Mouse (Mus musculus) effector memory CD4-positive, alpha-beta T cell, adult 5 months (primary cell): ENCODE measurements around the gene Gm21988. TPM values are rescaled to one million over a fixed set of nuclear protein-coding genes. Genes with fewer than 3 reads are reported as not detected.

Experiments
- polyA plus RNA-seq: library from polyadenylated mRNA; unstranded; fragments of 100-300 nt; shearing (Covaris generic); gene quantifications from one replicate; pipeline ENCODE4 v1.2.1, GENCODE M21; 2017

Gm21988 gene
- 2.4 TPM for polyA plus RNA-seq

DNA sequence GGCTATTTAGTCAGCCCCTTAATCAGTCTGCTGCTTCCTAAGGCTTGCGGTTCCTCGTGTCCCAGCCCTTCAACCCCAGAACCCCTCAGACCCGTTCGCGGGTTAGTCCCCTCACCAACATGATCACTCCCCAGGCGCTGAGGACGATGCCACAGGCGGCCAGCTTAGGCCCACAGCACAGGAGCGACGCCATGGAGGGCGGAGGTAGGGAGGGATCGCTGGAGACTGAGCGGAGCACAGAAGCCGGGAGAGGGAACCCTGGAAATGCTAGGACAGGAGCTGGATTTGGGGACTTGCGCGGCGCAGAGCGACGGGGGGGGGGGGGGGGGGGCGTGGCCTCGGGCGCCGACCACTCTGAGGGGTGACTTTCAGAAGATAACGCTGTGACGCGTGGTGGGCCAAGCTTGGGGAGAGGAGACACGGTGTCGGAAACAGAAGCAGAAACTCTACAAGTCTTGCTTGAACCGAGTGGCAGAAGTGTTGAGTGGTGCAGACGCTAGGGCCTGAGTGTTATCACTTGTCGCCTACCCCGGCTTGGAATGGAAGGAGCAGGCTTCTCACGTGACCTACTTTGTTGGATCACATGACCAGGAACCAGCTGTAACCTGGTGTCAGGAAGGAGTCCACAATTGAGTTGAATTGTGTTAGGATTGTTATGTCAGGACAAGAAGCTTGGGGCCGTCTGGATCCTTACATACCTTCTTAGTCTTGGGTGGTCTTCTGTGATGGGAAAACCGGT lies at the start of gene Gm21988, which contains the start of gene Rnasek:
Gene Gm21988 (minus strand): TSS at position 290 of the 739 bp plus-strand sequence.
Gene Rnasek (minus strand): TSS at position 302 of the 739 bp plus-strand sequence.

DNA sequence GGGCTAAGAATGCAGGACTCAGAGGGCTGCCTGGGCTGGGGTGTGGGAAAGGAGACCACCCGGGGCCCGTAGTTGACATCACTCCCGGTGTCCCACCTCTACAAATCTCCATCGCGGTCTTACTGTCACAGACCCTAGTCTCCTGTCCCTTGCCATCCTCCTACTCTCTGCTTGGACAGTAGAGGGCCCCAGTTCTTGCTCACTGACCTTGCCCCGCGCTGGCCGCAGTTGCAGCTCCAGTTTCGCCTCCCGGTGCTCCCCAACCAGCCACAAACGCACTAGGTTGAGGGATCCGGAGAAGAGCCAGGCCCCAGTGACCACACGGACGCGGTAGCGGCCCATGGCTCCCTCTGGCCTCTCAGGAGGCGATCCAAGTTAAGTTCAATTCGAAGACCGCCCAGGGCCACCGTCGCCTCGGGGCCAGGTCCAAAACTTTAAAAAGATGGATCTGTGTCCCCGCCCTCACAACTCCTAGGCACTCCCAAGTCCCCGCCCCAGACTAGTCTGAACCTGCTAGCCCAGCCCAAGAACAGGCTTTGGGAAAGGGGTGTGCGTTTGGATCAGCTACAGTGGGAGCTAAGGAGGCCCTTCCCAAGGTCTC lies 15.4 kb upstream of the Gm21988 start, which contains the start of gene Alox12:
Gene Alox12 (minus strand): TSS at position 423 of the 601 bp plus-strand sequence.

DNA sequence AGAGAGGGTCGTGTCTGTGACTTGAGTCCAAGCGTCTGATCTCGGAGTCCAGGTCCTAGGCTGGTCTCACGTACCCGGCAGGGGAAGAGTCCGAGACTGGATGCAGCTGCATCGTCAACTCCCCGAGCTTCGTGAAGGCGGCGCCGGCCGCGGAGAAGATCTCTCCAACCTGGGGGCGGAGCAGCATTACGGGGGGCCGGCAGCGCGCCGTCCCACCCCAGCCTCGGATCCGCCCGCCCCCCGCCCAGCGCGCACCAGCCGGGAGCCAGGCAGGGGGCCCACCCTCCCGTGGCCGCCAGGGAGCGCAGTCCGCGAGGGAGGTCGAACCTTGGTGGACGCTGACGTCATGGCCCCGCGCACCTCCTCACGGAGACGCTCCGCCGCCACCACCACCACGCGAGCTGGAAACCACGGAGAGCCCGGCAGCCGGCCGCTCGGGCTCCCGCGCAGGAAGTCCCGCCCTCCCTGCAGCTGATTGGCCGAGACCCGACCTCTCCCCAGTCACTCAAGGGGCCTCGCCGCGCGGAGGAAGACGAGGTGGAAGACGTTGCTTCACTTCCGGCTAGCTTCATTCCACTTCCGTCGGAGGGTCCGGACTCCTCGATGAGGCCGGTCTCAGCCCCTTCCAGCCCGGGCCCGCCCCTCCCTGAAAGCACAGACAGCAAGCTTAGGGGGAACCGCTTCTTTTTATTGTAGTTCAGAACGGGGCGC lies 2.0 kb downstream of the Gm21988 start, which contains the start of gene 0610010K14Rik:
Gene 0610010K14Rik (minus strand): TSS at position 458 of the 711 bp plus-strand sequence.

DNA sequence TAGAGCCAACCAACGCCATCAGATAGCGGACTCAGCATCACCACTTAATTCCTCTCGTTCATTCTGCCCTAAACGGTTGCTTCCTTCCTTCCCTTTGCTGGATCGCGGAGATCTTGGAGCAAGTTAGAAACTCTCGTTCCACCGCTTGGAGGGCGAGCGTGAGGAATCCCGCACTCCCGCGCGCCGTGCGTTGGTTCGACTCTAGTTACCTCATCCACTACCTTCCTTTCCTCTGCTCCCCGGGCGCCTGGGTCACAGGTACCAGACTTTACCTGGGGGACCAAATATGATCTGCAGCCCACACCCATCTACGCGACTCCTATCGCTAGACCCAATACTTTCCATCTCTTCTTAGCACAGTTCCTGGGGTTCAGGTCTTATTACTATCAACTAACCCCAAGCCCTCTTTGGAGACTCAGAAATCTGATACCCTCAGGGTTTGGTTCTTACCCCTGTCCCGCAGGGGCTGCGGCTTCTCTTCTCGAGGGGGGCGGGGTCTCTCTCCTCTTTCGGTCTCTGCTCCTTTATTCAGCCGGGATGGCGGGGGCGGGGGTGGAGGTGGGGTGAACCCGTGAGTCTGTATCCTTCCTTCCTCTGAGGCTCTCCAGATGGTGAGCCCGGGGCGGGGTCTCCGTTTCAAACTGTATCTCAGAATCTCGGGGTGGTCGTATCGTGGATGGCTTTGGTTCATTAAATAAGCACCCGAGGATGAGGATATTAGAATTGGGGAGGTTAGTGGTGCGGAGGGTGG lies 10.2 kb downstream of the Gm21988 start, which contains the start of gene Bcl6b:
Gene Bcl6b (minus strand): TSS at position 539 of the 751 bp plus-strand sequence.

DNA sequence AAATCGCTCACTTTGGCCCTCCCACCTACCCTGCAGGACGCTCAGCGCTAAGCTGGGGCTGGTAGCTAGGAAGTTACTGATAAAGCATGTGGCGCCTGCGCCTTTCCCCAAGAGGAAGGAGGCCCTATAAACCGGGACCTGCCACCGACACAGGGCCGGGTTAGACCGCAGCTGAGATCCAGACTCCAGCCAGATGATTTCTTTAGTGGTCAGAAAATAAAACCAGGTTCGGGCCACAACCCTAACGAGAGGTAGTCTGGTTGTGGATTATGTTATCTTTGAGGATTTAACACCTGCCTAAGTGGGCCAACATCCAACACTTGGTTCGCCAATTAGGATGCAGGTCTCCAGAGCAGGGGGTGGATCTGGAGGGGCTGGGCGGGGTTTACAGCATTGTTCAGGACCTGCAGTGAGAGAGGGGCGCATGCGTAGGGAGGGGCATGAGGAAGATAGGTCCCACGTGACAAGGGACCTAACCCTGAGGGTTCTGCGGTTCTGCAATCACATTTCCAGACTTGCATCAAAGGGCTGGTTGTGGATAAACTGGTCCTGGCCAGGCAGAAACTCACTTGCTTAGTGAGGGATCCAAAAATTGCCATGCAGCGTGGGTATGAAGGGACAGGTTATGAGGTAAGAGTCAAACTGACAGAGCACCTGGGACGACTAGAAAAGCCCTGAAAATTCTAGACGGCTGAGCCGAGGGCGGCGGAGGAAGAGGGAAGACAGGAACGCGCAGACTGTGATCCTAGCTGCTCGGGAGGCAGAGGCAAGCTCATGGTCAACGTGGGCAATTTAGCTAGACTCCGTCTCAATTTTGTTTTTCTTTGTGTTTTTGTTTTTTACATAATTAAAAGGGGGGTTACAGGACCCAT lies 18.7 kb downstream of the Gm21988 start, which contains the start of gene Slc16a13:
Gene Slc16a13 (minus strand): TSS at position 334 of the 872 bp plus-strand sequence.

DNA sequence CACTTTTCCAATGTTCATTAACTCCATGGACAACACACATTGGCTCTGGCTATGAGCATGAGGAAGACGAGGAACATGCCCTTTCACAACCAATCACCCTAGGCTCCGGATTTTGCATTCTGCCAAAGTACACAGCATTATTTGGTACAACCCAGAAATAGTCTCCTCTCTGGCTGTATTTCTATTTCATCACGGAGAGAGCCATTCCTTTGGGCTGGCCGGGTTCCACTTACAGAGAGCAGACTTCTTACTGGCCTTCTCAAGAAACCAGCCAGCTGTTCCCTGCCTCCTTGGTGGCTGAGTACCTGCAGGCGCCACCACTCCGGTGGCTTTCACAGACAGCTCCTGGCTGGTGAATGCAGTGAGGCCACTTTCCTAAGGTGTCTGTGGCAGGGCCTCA lies 27.2 kb downstream of the Gm21988 start, which contains the start of gene Slc16a11:
Gene Slc16a11 (plus strand): TSS at position 330 of the 400 bp plus-strand sequence.

Other genes with a start within 250 kb of the Gm21988 start
- gene Gabarap, start 248.7 kb downstream of the Gm21988 start, polyA plus RNA-seq, result 366 TPM
- 52.0 TPM for gene Phf23, start 244.1 kb downstream of the Gm21988 start, polyA plus RNA-seq
- gene Dvl2, start 239.2 kb downstream of the Gm21988 start, polyA plus RNA-seq, result 20.9 TPM
- 83.6 TPM for gene Acadvl, start 224.4 kb downstream of the Gm21988 start, polyA plus RNA-seq
- 4.6 TPM for gene Dlg4, start 222.9 kb downstream of the Gm21988 start, polyA plus RNA-seq
- not detected for gene Asgr1, start 185.7 kb downstream of the Gm21988 start, polyA plus RNA-seq
- gene Asgr2, start 147.2 kb downstream of the Gm21988 start, polyA plus RNA-seq, result not detected
- not detected for gene Mgl2, start 109.5 kb downstream of the Gm21988 start, polyA plus RNA-seq
- not detected for gene Clec10a, start 83.6 kb downstream of the Gm21988 start, polyA plus RNA-seq
- 0.65 TPM for gene Slc16a11, start 27.1 kb downstream of the Gm21988 start, polyA plus RNA-seq
- 1.4 TPM for gene Slc16a13, start 18.8 kb downstream of the Gm21988 start, polyA plus RNA-seq
- gene Bcl6b, start 10.0 kb downstream of the Gm21988 start, polyA plus RNA-seq, result not detected
- gene 0610010K14Rik, start 1.9 kb downstream of the Gm21988 start, polyA plus RNA-seq, result 86.5 TPM
- gene Rnasek, start within 50 bp of the Gm21988 start, polyA plus RNA-seq, result 237 TPM
- not detected for gene Alox12, start 15.5 kb upstream of the Gm21988 start, polyA plus RNA-seq
- not detected for gene Alox12e, start 82.8 kb upstream of the Gm21988 start, polyA plus RNA-seq
- gene Alox15, start 112.2 kb upstream of the Gm21988 start, polyA plus RNA-seq, result not detected
- gene Pelp1, start 170.2 kb upstream of the Gm21988 start, polyA plus RNA-seq, result 10.7 TPM
- 215 TPM for gene Arrb2, start 192.8 kb upstream of the Gm21988 start, polyA plus RNA-seq
- 141 TPM for gene Med11, start 212.1 kb upstream of the Gm21988 start, polyA plus RNA-seq
- gene Zmynd15, start 219.6 kb upstream of the Gm21988 start, polyA plus RNA-seq, result 0.16 TPM
- 1.7 TPM for gene Cxcl16, start 220.2 kb upstream of the Gm21988 start, polyA plus RNA-seq